Mouse (Mus musculus): ENCODE results near the gene Rffl. TPM values are rescaled to one million over a fixed set of nuclear protein-coding genes. Genes with fewer than 3 reads are reported as not detected.
"Not testable (repeated sequence)": the region's sequence is repeated elsewhere in the genome, so short reads cannot be mapped to it uniquely, and the experiment has no call there.

Rffl gene
- polyA plus RNA-seq, 1 experiment = 29.9 TPM

DNA sequence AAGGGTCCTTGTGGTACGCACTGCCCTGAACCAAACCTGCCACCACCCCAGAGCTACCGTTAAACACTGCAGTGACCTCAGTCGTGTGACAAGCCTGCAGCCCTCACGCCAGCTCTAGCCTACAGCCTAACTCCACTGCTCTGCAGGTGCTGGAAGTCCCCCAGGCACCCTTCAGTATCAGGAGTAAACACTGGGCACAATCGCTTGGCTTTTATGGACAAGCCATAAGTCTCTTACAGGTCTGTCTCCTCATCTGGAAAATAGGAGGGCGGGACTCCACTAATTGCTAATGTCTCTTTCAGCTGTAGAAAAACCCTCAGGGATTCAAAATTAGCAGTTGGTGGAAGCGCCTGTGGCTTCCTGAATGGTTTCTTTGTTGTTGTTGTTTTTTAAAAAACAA is 33.8 kb downstream of the Rffl start:
- Histone ChIP-seq H3K9ac (ENCODE audit: low read depth, poor library complexity, severe bottlenecking) (no peak overlapping the region), H3K4me1 (ENCODE audit: control insufficient read depth, insufficient read depth, low read length) (peaks cover 8% of the 10 kb centered on the region), H3K9me3 (replicated peaks; ENCODE audit: control insufficient read depth, insufficient read depth, low read length, poor library complexity, severe bottlenecking) (no peaks in the 10 kb centered on the region), H3K27ac (ENCODE audit: insufficient read depth, low read length) (no peak overlapping the region), H3K27me3 (ENCODE audit: control insufficient read depth, insufficient read depth, low read length, poor library complexity, severe bottlenecking) (no peaks in the 10 kb centered on the region), H3K36me3 (ENCODE audit: control insufficient read depth, insufficient read depth, low read length, poor library complexity, severe bottlenecking) (no peaks in the 10 kb centered on the region), H3K4me3 (ENCODE audit: low read depth, low read length) (no peak overlapping the region)
- TF ChIP-seq CTCF (IDR thresholded peaks at IDR 0.05; ENCODE audit: low read depth, low read length) (no peak), POLR2A (IDR thresholded peaks at IDR 0.05; ENCODE audit: insufficient read depth, low read length) (no peak), EP300 (IDR thresholded peaks at IDR 0.05; ENCODE audit: insufficient read depth, low read depth, low read length) (0 out of 2 replicates have a peak, but pooled peaks have one; percentile 57)

DNA sequence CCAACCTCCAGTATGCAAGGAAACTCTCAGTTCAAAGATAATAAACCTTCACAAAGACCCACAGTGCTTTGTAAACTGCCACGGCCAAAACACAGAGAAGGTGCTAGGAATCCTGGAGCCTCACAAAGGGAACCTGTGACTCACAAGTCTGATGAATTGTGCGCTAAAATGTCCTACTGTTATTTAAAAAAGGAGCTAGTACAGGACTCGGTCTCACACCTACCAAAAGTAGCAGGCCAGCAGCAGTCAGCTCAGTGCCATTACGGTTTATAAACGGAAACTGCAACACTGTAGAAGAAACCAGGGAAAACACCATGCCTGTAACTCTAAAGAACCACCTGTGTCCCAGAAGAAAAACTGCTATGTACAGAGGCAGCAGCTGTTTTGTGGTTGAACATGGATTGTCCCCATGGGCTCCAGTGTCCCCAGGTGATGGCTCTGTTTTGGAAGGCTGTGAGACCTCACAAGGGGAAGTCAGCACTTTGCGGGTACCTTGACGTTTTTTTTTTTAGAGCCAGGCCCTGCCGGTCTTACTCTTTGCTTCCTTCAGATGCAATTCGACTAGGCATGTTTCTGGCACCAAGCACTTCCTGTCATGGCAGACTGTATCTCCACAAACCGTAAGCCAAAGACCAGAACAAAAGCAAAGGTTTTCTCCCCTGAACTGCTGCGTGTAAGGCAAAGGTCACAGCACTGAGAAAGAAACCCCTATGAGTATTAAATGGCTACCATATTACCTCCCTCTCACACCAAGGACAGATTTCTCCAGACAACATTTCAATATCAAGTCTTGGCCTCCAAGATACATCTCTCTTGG is 35.2 kb downstream of the Rffl start:
- Histone ChIP-seq H3K9ac (ENCODE audit: low read depth, poor library complexity, severe bottlenecking) (no peak overlapping the region), H3K27ac (ENCODE audit: insufficient read depth, low read length) (peak overlapping the region; percentile 81), H3K36me3 (ENCODE audit: control insufficient read depth, insufficient read depth, low read length, poor library complexity, severe bottlenecking) (no peaks in the 10 kb centered on the region), H3K9me3 (replicated peaks; ENCODE audit: control insufficient read depth, insufficient read depth, low read length, poor library complexity, severe bottlenecking) (no peaks in the 10 kb centered on the region), H3K27me3 (ENCODE audit: control insufficient read depth, insufficient read depth, low read length, poor library complexity, severe bottlenecking) (no peaks in the 10 kb centered on the region), H3K4me1 (ENCODE audit: control insufficient read depth, insufficient read depth, low read length) (peaks cover 8% of the 10 kb centered on the region), H3K4me3 (ENCODE audit: low read depth, low read length) (no peak overlapping the region)
- TF ChIP-seq POLR2A (IDR thresholded peaks at IDR 0.05; ENCODE audit: insufficient read depth, low read length) (no peak), EP300 (IDR thresholded peaks at IDR 0.05; ENCODE audit: insufficient read depth, low read depth, low read length) (no peak), CTCF (IDR thresholded peaks at IDR 0.05; ENCODE audit: low read depth, low read length) (no peak)

DNA sequence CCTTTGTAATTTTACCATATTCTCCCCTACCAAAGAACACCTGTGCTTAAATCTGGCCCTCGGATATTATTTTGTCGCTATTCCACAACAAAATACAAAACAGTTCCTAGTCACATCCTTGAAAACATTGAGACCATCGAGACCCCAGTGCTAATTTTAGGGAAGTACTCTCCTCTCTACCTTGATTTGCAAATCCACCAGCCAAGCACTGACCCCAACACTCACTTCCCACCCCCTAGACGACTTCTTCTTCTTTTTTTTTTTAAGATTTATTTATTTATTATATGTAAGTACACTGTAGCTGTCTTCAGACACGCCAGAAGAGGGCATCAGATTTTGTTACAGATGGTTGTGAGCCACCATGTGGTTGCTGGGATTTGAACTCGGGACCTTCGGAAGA is 36.7 kb downstream of the Rffl start:
- not testable (repeated sequence) for H3K4me1 ChIP-seq (ENCODE audit: control insufficient read depth, insufficient read depth, low read length); H3K9ac ChIP-seq (ENCODE audit: low read depth, poor library complexity, severe bottlenecking); H3K4me3 ChIP-seq (ENCODE audit: low read depth, low read length); H3K27ac ChIP-seq (ENCODE audit: insufficient read depth, low read length); H3K36me3 ChIP-seq (ENCODE audit: control insufficient read depth, insufficient read depth, low read length, poor library complexity, severe bottlenecking); H3K27me3 ChIP-seq (ENCODE audit: control insufficient read depth, insufficient read depth, low read length, poor library complexity, severe bottlenecking); H3K9me3 ChIP-seq (replicated peaks; ENCODE audit: control insufficient read depth, insufficient read depth, low read length, poor library complexity, severe bottlenecking)

DNA sequence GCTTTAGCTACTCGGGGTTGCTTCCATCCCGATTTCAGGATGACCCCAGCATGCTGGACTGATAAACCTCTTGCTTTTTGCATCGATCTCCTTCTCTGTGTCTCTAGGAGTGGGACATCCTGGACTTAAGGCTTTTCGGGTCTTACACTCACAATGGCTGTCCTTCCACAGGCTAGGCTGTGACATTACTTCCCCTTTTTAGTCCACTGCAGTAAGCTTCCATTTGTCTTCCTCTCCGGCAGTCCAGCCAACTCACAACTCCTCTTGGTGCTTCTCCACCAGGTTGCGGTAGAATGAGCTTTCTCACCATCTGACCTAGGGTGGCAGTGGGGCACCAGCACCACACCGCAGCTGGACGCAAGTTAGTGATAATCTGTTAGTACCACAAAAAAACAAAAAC is 37.1 kb downstream of the Rffl start:
- no peak overlapping the region for H3K9ac ChIP-seq (ENCODE audit: low read depth, poor library complexity, severe bottlenecking)
- no peak overlapping the region for H3K27ac ChIP-seq (ENCODE audit: insufficient read depth, low read length)
- H3K27me3 ChIP-seq (ENCODE audit: control insufficient read depth, insufficient read depth, low read length, poor library complexity, severe bottlenecking) = no peaks in the 10 kb centered on the region
- TF ChIP-seq EP300 (IDR thresholded peaks at IDR 0.05; ENCODE audit: insufficient read depth, low read depth, low read length) (no peak), POLR2A (IDR thresholded peaks at IDR 0.05; ENCODE audit: insufficient read depth, low read length) (no peak), CTCF (IDR thresholded peaks at IDR 0.05; ENCODE audit: low read depth, low read length) (no peak)
- H3K9me3 ChIP-seq (replicated peaks; ENCODE audit: control insufficient read depth, insufficient read depth, low read length, poor library complexity, severe bottlenecking) = no peaks in the 10 kb centered on the region
- no peaks in the 10 kb centered on the region for H3K36me3 ChIP-seq (ENCODE audit: control insufficient read depth, insufficient read depth, low read length, poor library complexity, severe bottlenecking)
- H3K4me3 ChIP-seq (ENCODE audit: low read depth, low read length) = no peak overlapping the region
- H3K4me1 ChIP-seq (ENCODE audit: control insufficient read depth, insufficient read depth, low read length) = peaks cover 5% of the 10 kb centered on the region

DNA sequence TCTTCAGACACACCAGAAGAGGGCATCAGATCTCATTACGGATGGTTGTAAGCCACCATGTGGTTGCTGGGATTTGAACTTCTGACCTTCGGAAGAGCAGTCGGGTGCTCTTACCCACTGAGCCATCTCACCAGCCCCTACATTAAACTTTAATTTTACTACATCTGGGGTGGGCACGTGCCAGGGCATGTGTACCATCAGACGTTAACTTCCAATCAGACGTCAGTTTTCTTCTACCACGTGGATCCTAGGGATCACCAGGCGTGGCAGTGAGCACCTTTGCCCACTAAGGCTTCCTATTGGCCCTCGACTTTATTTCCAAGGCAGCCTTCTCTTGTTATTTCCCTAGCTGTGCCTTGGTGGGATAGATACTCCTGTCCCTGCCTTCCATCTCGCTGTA is 38.6 kb downstream of the Rffl start:
- H3K4me3 ChIP-seq (ENCODE audit: low read depth, low read length); H3K27me3 ChIP-seq (ENCODE audit: control insufficient read depth, insufficient read depth, low read length, poor library complexity, severe bottlenecking); H3K36me3 ChIP-seq (ENCODE audit: control insufficient read depth, insufficient read depth, low read length, poor library complexity, severe bottlenecking); H3K27ac ChIP-seq (ENCODE audit: insufficient read depth, low read length); H3K4me1 ChIP-seq (ENCODE audit: control insufficient read depth, insufficient read depth, low read length); H3K9ac ChIP-seq (ENCODE audit: low read depth, poor library complexity, severe bottlenecking); H3K9me3 ChIP-seq (replicated peaks; ENCODE audit: control insufficient read depth, insufficient read depth, low read length, poor library complexity, severe bottlenecking): not testable (repeated sequence)

DNA sequence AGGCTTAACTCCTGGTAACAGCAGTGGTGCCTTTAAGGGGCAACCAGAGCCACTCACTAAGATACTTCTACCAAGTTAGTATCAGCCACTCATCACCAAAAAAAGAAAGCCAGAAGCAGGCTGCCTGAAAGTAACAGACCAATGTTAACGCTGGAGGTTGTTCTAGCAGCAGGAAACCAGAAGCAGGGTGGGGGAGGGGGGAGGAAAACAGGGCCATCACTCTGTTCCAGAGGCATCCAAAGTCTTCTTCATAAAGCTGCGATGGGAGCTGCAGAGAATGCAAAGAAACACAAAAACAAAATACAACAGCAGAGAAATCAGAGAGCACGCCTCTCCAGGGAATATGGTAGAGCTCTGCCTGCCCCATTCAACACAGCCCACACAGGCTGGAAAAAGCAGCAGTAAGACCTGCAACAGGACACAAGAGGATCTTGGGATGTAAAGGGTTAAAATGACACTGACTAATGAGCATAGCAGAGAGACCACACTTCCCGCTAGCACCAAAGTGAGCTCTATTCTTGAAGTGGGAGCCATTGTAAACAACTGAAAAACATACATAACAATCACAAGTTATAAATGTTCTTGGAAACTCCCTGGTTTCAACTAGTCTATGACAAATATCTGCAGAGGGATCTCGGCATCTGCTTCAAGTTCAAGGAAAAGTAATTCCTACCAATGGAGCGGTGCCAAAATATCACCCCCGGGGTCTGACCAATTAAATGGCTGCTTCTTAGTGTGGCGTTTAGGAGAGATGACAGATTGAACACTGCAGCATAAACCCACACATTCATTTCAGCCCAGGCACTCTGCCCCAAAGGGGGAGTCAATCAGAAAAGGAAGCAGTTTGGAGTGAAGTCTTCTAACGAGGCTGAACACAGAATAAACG is 39.8 kb downstream of the Rffl start:
- H3K9me3 ChIP-seq (replicated peaks; ENCODE audit: control insufficient read depth, insufficient read depth, low read length, poor library complexity, severe bottlenecking) = no peaks in the 10 kb centered on the region
- no peak overlapping the region for H3K9ac ChIP-seq (ENCODE audit: low read depth, poor library complexity, severe bottlenecking)
- no peaks in the 10 kb centered on the region for H3K27me3 ChIP-seq (ENCODE audit: control insufficient read depth, insufficient read depth, low read length, poor library complexity, severe bottlenecking)
- no peak overlapping the region for H3K4me3 ChIP-seq (ENCODE audit: low read depth, low read length)
- H3K4me1 ChIP-seq (ENCODE audit: control insufficient read depth, insufficient read depth, low read length) = peaks cover 7% of the 10 kb centered on the region
- TF ChIP-seq EP300 (IDR thresholded peaks at IDR 0.05; ENCODE audit: insufficient read depth, low read depth, low read length) (no peak), POLR2A (IDR thresholded peaks at IDR 0.05; ENCODE audit: insufficient read depth, low read length) (no peak), CTCF (IDR thresholded peaks at IDR 0.05; ENCODE audit: low read depth, low read length) (no peak)
- H3K27ac ChIP-seq (ENCODE audit: insufficient read depth, low read length) = 0 out of 2 replicates have a peak overlapping the region, but pooled peaks have one; percentile 17
- H3K36me3 ChIP-seq (ENCODE audit: control insufficient read depth, insufficient read depth, low read length, poor library complexity, severe bottlenecking) = no peaks in the 10 kb centered on the region

Data from ES-Bruce4 (cell line).